Mouse (Mus musculus) bone marrow, adult 2 months (tissue): ENCODE data around the gene Phf19. TPM values are rescaled to one million over a fixed set of nuclear protein-coding genes. Genes with fewer than 3 reads are reported as not detected.
A peak's percentile ranks its signal among the peaks of the same experiment; 100 is the strongest.

ENCODE experiments used
- H3K27ac ChIP-seq: fragments of 200-500 bp; 2 replicates; pipeline ENCODE4 v1.5.1; 2012; ENCODE audit warnings: low read depth, mild to moderate bottlenecking, control low read depth, inconsistent platforms, low read length; ENCODE audit not compliant: control insufficient read depth, poor library complexity, insufficient read depth
- H3K4me1 ChIP-seq: fragments of 200-500 bp; 2 replicates; pipeline ENCODE4 v1.6.1; 2011; ENCODE audit warnings: low read length; ENCODE audit not compliant: control insufficient read depth, insufficient read depth
- H3K4me3 ChIP-seq: fragments of 200-500 bp; replicated peaks from 2 replicates; pipeline ENCODE3; 2011; ENCODE audit warnings: mild to moderate bottlenecking, low read depth, low read length, control low read depth; ENCODE audit not compliant: control insufficient read depth
- CTCF ChIP-seq: fragments of 200-500 bp; IDR thresholded peaks from 2 replicates; pipeline ENCODE4 v1.5.1; 2011; ENCODE audit warnings: low read length, control low read depth; ENCODE audit not compliant: control insufficient read depth, insufficient read depth
- POLR2A ChIP-seq: fragments of 200-500 bp; IDR thresholded peaks from 2 replicates; pipeline ENCODE4 v1.6.1; 2011; ENCODE audit warnings: low read depth, mild to moderate bottlenecking, control low read depth, low read length, borderline replicate concordance; ENCODE audit not compliant: control insufficient read depth
- WGBS: fragments of 180-500 bp; shearing (Covaris S2); methylation state at CpG from one replicate; pipeline ENCODE4 v1.1.7; 2018; 5-methylcytosine and 5-hydroxymethylcytosine counted together
- polyA plus RNA-seq: library from polyadenylated mRNA; stranded (reverse); fragments of >200 nt; gene quantifications from 2 replicates; pipeline ENCODE4 v1.2.4, GENCODE M21; 2011; ENCODE audit warnings: low replicate concordance; ENCODE audit not compliant: missing spikeins, insufficient read depth, insufficient read length

Phf19 gene
- 2.5 and 7.1 TPM in 2 replicates for polyA plus RNA-seq

DNA sequence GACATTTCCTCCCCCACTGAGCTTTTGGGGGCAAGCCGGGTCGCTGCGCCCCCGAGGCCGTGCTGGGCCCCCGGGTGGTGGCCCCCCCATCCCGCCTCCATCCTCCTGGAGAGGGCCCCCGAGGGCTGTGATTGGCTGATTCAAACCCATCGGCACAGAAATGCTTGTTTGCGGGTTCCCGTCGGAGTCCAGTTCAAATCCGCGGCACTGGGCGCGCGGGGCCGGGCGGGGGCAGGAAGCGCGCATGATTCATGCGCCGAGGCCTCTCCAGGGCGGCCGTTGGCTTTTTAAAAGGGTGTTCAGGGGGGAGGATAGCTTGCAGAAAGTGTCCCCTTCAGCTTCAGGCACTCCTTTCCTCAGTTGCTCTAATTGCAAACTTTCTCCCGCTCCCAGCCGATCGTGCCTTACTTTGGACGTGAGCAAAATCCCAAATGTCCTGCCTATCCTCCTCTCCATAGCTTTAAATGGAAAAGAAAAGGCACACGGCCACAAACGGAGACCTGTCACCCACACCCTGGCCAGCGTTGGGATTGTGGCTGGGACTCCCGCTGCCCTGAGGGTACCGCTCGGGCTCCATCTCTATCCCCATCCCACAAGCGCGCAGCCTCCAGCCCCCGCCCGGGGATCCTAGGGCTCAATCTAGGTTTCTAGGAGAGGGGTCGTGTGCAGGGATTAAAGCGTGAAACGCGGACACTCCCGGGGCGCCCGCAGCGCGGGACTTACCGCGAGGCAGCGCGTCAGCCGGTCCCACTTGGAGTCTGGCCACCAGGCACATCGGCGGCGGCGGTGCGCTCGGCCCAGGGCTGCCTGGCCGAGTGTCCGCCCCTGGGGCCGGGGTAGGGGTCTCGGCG lies at the start of gene Phf19:
TSS of gene Phf19 (minus strand) at position 809 of the 851 bp plus-strand sequence.
- Histone ChIP-seq H3K27ac (peak within 1 kb of the TSS; percentile 50; the same call in 1 of the 2 replicates), H3K4me1 (no peaks in the 10 kb centered on the region; the same call in 1 of the 2 replicates), H3K4me3 (peak within 1 kb of the TSS; percentile 78)
- WGBS, result 1% methylated on average over 63 of the region's 64 CpGs
- no peak; the same call in 1 of the 2 replicates for TF ChIP-seq POLR2A
- TF ChIP-seq CTCF, result no peak

DNA sequence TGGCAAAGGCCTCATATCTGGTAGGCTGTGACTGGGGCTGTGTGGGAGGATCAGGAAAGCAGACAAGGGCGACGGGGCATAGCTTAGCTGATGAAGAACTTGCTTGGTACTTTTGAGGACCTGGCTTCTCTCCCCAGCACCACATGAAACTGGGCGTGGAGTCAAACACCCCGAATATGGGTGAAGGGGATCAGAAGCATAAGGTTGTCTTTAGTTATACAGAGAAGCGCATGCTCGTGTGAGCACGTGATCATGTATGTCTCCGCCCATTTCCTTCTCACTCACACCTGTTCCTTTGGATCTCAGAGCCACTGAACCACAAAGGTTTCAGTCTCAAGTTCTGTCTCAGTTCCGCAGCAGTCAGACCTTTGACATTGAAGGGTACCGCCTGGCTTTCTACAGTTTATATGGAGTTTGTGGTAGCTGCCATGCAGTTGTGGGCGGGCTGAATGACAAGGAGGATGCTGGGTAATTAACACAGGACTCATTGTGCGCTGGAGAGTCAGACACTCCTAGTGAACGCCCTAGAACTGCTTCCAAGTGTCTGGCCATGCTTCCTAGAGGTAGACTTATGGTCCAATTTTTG lies 49.6 kb upstream of the Phf19 start:
- Histone ChIP-seq H3K4me1 (peaks cover 6% of the 10 kb centered on the region; the same call in 1 of the 2 replicates), H3K4me3 (peak overlapping the region; percentile 18), H3K27ac (peak overlapping the region; percentile 71)
- WGBS, result 3% methylated on average over 13 of the region's 13 CpGs
- TF ChIP-seq CTCF, result no peak
- no peak for TF ChIP-seq POLR2A

DNA sequence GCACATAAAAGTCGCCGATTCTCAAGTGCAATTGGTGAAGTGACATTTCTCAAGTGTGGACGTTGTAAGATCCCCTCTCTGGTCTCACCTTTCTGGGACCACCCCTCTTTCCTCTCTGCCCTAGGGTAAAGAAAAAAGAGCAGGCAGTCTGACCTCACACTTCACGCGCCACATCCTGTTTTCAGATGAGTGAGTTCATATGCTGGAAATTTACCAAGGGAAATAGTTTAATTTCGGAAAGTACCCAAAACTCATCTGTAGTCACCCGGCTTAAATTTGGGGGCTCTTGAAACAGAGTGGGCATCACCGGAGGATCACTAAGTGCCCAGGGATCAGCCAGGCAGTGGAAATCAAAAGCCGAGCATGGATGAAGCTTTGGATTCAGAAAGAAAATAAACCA lies 49.1 kb upstream of the Phf19 start:
- WGBS, result 21% methylated on average over 9 of the region's 9 CpGs
- TF ChIP-seq POLR2A (no peak), CTCF (no peak)
- Histone ChIP-seq H3K4me1 (peaks cover 6% of the 10 kb centered on the region; the same call in 1 of the 2 replicates), H3K27ac (peak overlapping the region; percentile 71), H3K4me3 (no peak overlapping the region)

DNA sequence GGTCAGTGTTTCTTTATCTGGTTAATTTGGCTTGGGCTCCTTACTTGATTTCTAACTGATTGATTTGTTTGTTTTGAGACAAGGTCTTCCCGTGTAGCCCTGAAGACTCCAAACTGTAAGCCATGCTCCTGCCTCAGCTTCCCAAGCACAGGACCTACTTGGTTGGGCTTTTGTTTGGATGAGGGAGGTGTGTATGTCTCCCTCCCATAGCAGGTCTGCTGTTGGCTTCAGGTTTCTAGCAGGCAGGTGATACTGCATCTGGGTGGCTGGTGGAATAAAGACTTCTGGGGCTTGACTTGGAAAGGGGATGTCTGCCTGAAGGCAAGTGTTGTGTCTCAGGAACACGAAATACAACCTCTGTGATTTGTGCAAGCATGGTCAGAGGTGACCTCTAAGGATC lies 48.4 kb upstream of the Phf19 start:
- Histone ChIP-seq H3K4me1 (peaks cover 6% of the 10 kb centered on the region; the same call in 1 of the 2 replicates), H3K4me3 (no peak overlapping the region), H3K27ac (no peak overlapping the region)
- TF ChIP-seq CTCF, result no peak
- no peak for TF ChIP-seq POLR2A
- 61% methylated on average over 2 of the region's 2 CpGs for WGBS

DNA sequence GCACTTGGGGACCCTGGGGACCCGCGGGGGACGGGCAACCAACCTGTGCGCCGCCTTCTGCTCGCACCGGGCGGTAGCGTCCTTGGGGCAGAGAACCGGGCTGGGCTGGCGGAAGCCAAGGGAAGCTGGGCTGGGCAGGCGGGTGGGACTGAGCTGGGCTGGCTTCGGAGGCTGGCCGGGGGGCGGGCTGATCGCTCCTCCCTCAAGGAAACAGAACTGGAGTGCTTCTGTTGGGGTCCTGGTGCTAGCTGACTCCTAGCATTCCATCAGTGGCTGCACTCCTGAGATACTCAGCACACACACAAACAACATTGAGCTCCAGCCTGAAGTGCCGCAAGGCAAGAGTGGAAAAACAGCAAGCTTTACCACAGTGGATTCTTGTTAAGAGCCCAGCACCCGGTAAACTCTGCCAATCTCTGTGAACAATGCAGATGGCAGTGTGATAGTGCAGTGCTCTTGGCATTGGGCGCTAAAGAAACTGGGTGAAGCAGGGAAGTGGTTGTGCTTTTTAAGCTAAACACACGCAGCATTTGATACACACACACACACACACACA lies 47.7 kb upstream of the Phf19 start, which contains the start of gene Traf1:
TSS of gene Traf1 (minus strand) at position 292 of the 556 bp plus-strand sequence.
- Histone ChIP-seq H3K4me3 (peak within 1 kb of the TSS; percentile 54), H3K4me1 (peaks cover 6% of the 10 kb centered on the region; the same call in 1 of the 2 replicates), H3K27ac (peak within 1 kb of the TSS; percentile 80)
- TF ChIP-seq POLR2A (no peak), CTCF (no peak)
- under 1% methylated on average over 20 of the region's 20 CpGs for WGBS

DNA sequence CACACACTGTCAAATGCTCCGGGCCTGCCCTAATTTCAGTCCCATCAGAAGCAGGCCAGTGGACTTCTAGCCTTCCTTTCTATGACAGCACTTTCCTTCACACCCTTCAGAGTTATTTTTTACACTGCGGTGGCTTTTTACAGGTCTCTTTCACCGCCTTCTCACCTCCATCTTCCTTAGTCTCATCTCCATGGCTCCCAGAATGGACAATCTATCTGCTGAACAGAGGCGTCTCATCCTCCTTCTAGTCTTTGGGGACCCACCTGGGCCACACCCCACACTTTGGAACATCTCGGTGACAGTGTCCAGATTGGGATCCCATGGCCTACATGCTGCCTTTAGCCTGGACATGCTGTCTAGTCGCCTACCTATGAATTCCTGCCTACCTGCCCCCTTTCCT lies 47.1 kb upstream of the Phf19 start:
- Histone ChIP-seq H3K4me1 (peaks cover 6% of the 10 kb centered on the region; the same call in 1 of the 2 replicates), H3K4me3 (peak overlapping the region; percentile 54), H3K27ac (peak overlapping the region; percentile 80)
- WGBS, result 58% methylated on average over 6 of the region's 6 CpGs
- no peak for TF ChIP-seq CTCF
- no peak for TF ChIP-seq POLR2A

DNA sequence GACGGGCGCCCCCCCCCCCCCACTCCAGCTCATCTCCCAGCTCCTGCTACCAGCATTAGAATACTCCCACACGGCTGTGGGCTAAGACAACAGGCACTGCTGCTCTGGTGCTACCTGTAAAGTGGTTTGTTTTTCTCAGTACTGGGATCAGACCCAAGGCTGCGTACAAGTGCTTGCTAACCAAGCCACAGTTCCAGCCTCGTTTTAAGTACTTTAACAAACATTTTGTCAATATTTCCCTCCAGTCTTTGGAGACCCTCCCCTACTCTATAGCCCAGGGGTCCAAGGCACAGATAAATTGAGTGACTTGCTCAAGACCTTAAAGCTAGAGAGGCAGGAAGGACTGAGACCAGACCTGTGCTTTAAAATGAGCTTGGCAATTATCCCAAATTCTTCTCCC lies 46.6 kb upstream of the Phf19 start:
- Histone ChIP-seq H3K4me1 (peaks cover 4% of the 10 kb centered on the region; the same call in 1 of the 2 replicates), H3K4me3 (no peak overlapping the region), H3K27ac (no peak overlapping the region)
- WGBS, result 82% methylated on average over 5 of the region's 5 CpGs
- no peak for TF ChIP-seq CTCF

DNA sequence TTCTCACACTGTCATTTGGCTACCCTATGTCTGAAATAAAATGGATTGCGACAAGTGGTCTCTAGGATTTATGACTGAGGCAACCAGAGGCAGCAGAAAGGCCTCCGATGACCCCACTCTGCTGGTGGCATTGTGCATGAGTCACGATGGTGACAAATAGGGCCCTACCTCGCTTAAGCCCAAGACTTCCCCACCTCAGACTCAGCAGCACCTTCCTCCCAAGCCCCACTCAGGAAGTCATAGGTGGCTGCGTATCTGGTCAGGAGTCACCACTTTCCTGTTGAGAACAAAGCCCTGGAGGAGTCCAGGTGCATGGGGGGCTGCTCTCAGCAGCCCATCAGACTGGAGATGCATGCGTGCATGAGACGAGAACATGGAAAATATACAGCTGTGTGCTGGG lies 44.8 kb upstream of the Phf19 start:
- Histone ChIP-seq H3K4me3 (no peak overlapping the region), H3K27ac (no peak overlapping the region), H3K4me1 (peaks cover 1% of the 10 kb centered on the region; the same call in 1 of the 2 replicates)
- WGBS, result 30% methylated on average over 7 of the region's 7 CpGs
- TF ChIP-seq POLR2A (no peak), CTCF (no peak)
